Mouse (Mus musculus): Measurements from ENCODE around the gene Pcsk4.

- TF ChIP-seq POLR2A (IDR thresholded peaks at IDR 0.05; ENCODE audit: borderline replicate concordance, low read depth, low read length) (no peak), CTCF (IDR thresholded peaks at IDR 0.05; ENCODE audit: low read depth, low read length) (no peak)
These were observed 12.9 kb downstream of the Pcsk4 start for GRCm38 (mm10) chr10:80316359-80316781.
